Mouse (Mus musculus): ENCODE measurements around the gene Pigv. TPM values are rescaled to one million over a fixed set of nuclear protein-coding genes. Genes with fewer than 3 reads are reported as not detected.

The Pigv gene
- total RNA-seq (2014; fragmentation: Nextera tagmentation) (8.7 and 11.5 TPM in 2 replicates), total RNA-seq (2017) (6.6 and 8.1 TPM in 2 replicates)

GRCm38 (mm10) chr4:133671881-133672844, at the start of gene Pigv:
Pigv (minus strand) TSS chr4:133672647.
- ATAC-seq (replicated peaks; ENCODE audit: poor library complexity, severe bottlenecking), result peak; percentile 59

GRCm38 (mm10) chr4:133719791-133720190, 47.3 kb upstream of the Pigv start:
- no peak for ATAC-seq (replicated peaks; ENCODE audit: poor library complexity, severe bottlenecking)

GRCm38 (mm10) chr4:133712755-133713154, 40.3 kb upstream of the Pigv start:
- ATAC-seq (replicated peaks; ENCODE audit: poor library complexity, severe bottlenecking), result no peak

DNA sequence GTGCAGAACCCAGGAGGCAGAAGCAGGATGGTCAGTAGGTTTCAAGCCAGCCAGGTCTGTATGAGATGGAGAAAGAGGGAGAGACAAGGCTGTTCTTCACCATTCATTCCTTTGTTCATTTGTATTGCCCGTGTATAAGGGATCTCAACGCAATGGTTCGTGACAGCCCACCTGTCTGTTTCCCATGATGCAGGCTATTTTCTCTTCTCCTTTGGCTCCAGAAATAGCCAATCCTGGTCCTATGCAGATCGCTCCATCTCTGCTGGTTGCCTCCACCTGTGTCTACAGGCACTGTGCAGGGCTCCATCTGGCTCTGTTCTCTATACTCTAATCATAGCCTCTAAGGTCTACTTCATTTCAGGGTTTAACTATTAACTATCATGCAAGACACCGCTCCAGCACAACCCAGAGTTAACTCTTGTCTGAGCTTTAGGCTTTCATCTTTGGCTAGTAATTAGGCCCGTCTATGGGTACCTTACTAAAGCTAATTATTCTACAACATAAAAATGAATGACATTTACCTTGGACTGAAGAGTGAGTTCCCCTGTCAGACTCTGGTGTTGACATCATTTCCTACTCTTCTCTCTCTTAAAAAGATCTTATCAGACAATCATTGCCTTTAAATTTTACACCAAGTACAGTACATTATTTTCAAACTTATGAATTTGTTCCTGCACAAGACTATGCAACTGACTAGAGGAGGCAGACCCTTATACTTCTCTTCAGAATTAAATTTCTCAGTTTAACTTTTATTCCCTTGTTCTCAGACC, 39.0 kb upstream of the Pigv start:
- ATAC-seq (replicated peaks; ENCODE audit: poor library complexity, severe bottlenecking), result no peak

DNA sequence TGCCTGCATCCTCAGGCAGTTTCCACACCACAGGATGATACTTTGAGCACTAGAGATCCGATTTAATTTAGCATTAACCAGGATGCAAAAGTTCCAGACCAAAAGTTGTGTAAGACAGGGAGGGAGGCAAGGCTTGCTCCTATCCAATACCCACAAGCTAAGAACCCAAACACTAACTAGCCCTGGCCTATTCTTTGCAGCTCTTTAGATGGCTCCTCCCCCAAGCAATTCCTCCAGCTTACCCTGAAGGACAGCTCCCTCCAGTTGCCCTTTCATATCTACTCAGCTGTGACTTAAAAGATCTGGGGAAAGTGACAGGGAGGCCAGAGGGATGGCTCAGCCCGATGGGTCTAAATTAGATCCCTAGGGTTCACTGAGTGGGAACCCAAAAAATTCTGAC, 36.9 kb upstream of the Pigv start:
- ATAC-seq (replicated peaks; ENCODE audit: poor library complexity, severe bottlenecking), result no peak

GRCm38 (mm10) chr4:133707464-133707863, 35.0 kb upstream of the Pigv start:
- no peak for ATAC-seq (replicated peaks; ENCODE audit: poor library complexity, severe bottlenecking)

- peak; percentile 94 for ATAC-seq (replicated peaks; ENCODE audit: poor library complexity, severe bottlenecking)
Observed at GRCm38 (mm10) chr4:133706956-133707355, 34.5 kb upstream of the Pigv start.

- ATAC-seq (replicated peaks; ENCODE audit: poor library complexity, severe bottlenecking), result no peak
Observed at GRCm38 (mm10) chr4:133705062-133705461, 32.6 kb upstream of the Pigv start.

DNA sequence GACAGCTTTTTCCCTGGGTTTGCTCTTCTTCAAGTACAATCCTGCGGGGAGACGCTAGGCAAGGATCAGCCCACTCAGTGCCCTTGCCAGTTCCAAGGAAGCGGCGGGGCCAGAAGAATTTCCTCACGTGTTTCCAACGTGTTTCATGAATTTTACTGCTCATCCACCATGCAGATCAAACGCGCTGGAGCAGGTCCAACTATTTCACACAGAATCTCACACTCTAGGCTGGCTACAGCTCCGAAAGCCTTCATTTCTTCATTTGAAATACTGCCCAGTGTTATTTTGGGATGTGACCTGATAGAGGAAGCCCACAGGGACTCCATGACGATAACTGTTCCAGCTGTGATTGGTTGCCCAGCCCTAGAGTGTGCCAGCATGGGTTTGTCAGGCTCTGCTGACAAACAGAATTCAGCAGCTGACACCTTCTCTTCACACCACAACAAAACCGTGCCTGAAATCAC, 28.5 kb upstream of the Pigv start:
- ATAC-seq (replicated peaks; ENCODE audit: poor library complexity, severe bottlenecking), result peak; percentile 37

- peak; percentile 63 for ATAC-seq (replicated peaks; ENCODE audit: poor library complexity, severe bottlenecking)
Observed at GRCm38 (mm10) chr4:133695363-133695762, 22.9 kb upstream of the Pigv start.

GRCm38 (mm10) chr4:133690252-133690651, 17.8 kb upstream of the Pigv start:
- no peak for ATAC-seq (replicated peaks; ENCODE audit: poor library complexity, severe bottlenecking)

GRCm38 (mm10) chr4:133688417-133689067, 16.1 kb upstream of the Pigv start:
- ATAC-seq (replicated peaks; ENCODE audit: poor library complexity, severe bottlenecking), result no peak

DNA sequence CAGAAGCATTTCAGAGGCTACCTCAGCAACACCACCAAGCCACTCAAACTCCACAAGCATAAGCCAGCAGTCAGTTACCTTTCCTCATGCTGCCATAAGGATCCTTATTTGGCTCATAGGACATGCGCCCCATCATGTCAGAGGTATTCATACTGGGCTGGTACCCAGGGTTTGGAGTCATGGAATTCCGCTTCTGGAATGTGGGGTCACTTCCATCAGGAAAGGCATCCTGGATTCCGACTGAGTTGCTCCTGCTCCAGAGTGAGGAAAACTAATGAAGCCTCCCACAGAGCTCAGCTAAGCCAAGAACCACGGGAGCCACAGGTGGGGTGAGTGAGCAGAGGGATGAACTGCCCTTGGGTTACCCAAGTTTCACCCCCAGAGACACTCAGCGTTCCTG, 14.7 kb upstream of the Pigv start:
- no peak for ATAC-seq (replicated peaks; ENCODE audit: poor library complexity, severe bottlenecking)

GRCm38 (mm10) chr4:133686512-133686911, 14.1 kb upstream of the Pigv start:
- no peak for ATAC-seq (replicated peaks; ENCODE audit: poor library complexity, severe bottlenecking)

- peak; percentile 21; the same call in 1 of the 2 replicates for ATAC-seq (replicated peaks; ENCODE audit: poor library complexity, severe bottlenecking)
Observed at GRCm38 (mm10) chr4:133680206-133680786, 7.8 kb upstream of the Pigv start.

DNA sequence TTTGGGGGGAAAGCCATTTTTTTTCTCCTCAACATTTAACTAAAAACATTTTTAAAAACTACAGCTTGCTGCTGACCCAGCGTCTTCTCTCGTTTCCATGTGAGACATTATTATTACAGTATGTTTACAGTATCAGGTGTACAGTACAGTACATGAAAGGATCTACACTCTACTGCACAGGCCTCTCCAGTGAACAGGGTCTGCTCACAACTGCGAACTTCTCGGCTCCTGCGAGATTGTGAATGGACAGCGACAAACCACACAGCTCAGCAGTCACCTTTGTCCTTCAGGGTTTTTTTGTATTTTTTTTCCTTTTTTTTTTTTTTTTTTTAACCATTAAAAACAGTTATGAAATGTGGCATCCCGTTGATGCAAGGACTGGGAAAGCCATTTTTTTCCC, 7.2 kb upstream of the Pigv start:
- no peak for ATAC-seq (replicated peaks; ENCODE audit: poor library complexity, severe bottlenecking)

DNA sequence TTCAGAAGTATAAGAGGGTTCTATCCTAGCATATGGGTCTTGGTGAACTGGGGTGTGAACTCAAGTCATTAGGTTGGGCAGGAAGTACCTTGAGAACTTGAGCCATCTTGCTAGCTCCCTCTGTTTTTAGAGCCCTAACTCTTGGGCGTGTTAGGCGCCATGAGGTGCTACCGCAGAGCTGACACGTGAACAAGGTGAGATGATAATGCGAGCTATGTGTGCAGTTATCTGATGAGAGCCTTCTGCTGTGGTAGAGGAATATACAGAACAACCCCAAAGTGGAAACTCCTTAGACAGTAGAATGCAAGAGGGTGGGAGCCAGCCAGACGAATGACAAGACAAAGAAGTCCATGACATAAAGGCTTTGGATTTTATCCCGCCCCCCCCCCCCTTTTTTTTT, 4.8 kb upstream of the Pigv start:
- ATAC-seq (replicated peaks; ENCODE audit: poor library complexity, severe bottlenecking), result no peak

DNA sequence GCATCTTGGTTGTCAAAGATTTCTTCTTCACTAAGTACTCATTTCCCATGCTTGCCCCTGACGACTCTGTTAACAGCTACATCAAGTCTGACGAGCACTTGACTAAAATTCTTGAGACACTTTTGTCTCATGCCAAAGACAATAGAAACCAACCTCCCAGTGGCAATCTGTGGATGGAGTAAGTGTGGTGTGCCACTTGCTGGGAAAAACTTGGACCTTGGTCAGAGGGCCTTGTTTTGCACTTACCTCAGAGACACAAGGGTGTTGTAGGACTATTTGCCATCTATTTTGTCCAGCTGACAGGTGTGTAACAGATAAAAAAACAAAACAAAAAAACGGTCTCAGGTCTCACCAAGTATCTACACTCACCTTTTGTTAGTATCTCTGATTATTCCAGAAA, 3.7 kb upstream of the Pigv start:
- ATAC-seq (replicated peaks; ENCODE audit: poor library complexity, severe bottlenecking), result no peak

DNA sequence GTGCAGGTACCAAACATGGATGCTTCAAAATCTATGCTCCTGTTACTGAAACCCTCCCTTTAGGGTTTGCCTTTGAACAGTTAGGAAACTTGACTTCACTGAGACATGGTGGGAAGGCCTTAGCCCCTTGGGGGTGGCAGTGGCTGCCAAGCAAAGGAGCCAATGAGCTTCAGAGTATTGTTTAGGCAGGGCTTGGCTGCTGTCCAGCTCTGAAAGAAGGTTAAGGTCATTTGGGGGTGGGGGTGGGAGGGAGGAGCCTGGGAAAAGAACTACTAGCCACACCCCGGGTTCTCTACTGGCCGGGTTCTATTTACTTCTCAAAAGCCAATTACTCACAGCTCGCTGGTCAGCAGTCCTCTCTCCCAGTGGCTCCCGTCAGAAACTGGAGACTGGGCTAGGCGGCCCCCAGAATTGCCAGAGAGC, 3.2 kb upstream of the Pigv start:
- ATAC-seq (replicated peaks; ENCODE audit: poor library complexity, severe bottlenecking), result no peak

- no peak for ATAC-seq (replicated peaks; ENCODE audit: poor library complexity, severe bottlenecking)
Observed at GRCm38 (mm10) chr4:133674331-133674695, 1.9 kb upstream of the Pigv start.

Measured in granulocyte monocyte progenitor cell, adult 5-6 weeks (primary cell).